Mouse (Mus musculus) midbrain, embryonic 15.5 days (tissue): Measurements from ENCODE around the gene Col4a2. TPM values are rescaled to one million over a fixed set of nuclear protein-coding genes. Genes with fewer than 3 reads are reported as not detected.
"Not testable (repeated sequence)": the region's sequence is repeated elsewhere in the genome, so short reads cannot be mapped to it uniquely, and the experiment has no call there.

Source experiments
- ATAC-seq: fragments of 200-750 bp; cut with Nextera tagmentation; replicated peaks from 2 replicates; pipeline ENCODE4 v1.8.0; 2017; ENCODE audit warnings: moderate TSS enrichment
- H3K27ac ChIP-seq: fragments of 300-500 bp; sonication (generic); 2 replicates; pipeline ENCODE4 v1.5.1; 2015; ENCODE audit warnings: mild to moderate bottlenecking, inconsistent platforms
- H3K27me3 ChIP-seq: fragments of 300-500 bp; sonication (generic); replicated peaks from 2 replicates; pipeline ENCODE4 v1.6.1; 2015; ENCODE audit warnings: inconsistent platforms
- H3K36me3 ChIP-seq: fragments of 300-500 bp; sonication (generic); replicated peaks from 2 replicates; pipeline ENCODE4 v1.6.1; 2015; ENCODE audit warnings: inconsistent platforms
- H3K4me1 ChIP-seq: fragments of 300-500 bp; sonication (generic); 2 replicates; pipeline ENCODE4 v1.6.1; 2015; ENCODE audit warnings: inconsistent platforms
- H3K4me2 ChIP-seq: fragments of 300-500 bp; sonication (generic); 2 replicates; pipeline ENCODE4 v1.6.1; 2015; ENCODE audit warnings: inconsistent platforms, mild to moderate bottlenecking, moderate library complexity
- H3K4me3 ChIP-seq: fragments of 300-500 bp; sonication (generic); 2 replicates; pipeline ENCODE4 v1.5.1; 2015; ENCODE audit warnings: mild to moderate bottlenecking, inconsistent platforms
- H3K9ac ChIP-seq: fragments of 300-500 bp; sonication (generic); 2 replicates; pipeline ENCODE4 v1.6.1; 2015; ENCODE audit warnings: mild to moderate bottlenecking, inconsistent platforms
- H3K9me3 ChIP-seq: fragments of 300-500 bp; sonication (generic); 2 replicates; pipeline ENCODE4 v1.6.1; 2016; ENCODE audit warnings: inconsistent platforms
- WGBS: fragments of 180-500 bp; shearing (Covaris S2); methylation state at CpG from one replicate; pipeline ENCODE4 v1.1.7; 2015; ENCODE audit warnings: mixed read lengths; 5-methylcytosine and 5-hydroxymethylcytosine counted together
- polyA plus RNA-seq: library from polyadenylated mRNA; unstranded; fragments of >200 nt; fragmentation: Nextera tagmentation; extraction: Ambion mirVana; gene quantifications from 2 replicates; pipeline ENCODE4 v1.2.1, GENCODE M21; 2015

The Col4a2 gene
- polyA plus RNA-seq, 1 experiment from 2014 or later = 43.7 TPM

DNA sequence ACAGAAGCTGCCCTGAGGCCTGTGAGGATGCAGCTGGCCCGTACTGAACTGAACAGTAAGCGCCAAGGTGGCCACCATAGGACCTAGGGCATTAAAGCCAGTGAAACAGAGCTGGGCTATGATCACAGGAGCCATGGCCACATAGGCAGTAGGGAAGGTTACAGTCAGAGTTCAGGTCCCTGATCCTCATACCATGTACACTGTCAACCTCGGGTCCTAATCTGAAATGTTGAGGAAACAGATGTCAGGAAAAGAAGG is 152.0 kb downstream of the Col4a2 start:
- Histone ChIP-seq H3K27me3 (no peaks in the 10 kb centered on the region), H3K4me3 (no peak overlapping the region), H3K4me2 (no peak overlapping the region), H3K27ac (no peak overlapping the region), H3K9me3 (no peaks in the 10 kb centered on the region), H3K36me3 (no peaks in the 10 kb centered on the region), H3K9ac (no peak overlapping the region), H3K4me1 (no peaks in the 10 kb centered on the region)
- no peak for ATAC-seq
- WGBS = 85% methylated on average over 3 of the region's 3 CpGs

DNA sequence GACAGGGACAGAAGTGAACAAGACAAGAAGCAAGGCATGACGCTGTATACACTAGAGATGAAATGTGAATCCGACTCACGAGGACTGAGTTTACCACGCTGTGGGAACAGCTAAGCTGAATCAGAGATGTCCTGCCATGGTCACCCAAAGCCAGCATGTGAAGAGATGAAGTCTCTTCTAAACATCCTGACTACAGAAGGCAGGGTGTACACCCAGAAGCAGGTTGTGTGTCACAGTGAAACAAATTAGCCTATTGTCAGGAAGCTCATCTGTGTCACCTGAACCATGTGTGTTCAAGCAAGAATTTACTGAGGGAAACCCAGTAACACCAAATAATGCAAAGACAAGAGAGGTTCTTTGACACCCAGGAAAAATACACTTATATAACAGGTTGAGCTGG is 153.0 kb downstream of the Col4a2 start:
- no peak for ATAC-seq
- H3K27me3 ChIP-seq = no peaks in the 10 kb centered on the region
- no peaks in the 10 kb centered on the region for H3K9me3 ChIP-seq
- H3K9ac ChIP-seq = no peak overlapping the region
- no peaks in the 10 kb centered on the region for H3K36me3 ChIP-seq
- WGBS = 93% methylated on average over 4 of the region's 4 CpGs
- no peaks in the 10 kb centered on the region for H3K4me1 ChIP-seq
- no peak overlapping the region for H3K4me2 ChIP-seq
- no peak overlapping the region for H3K4me3 ChIP-seq
- H3K27ac ChIP-seq = no peak overlapping the region

DNA sequence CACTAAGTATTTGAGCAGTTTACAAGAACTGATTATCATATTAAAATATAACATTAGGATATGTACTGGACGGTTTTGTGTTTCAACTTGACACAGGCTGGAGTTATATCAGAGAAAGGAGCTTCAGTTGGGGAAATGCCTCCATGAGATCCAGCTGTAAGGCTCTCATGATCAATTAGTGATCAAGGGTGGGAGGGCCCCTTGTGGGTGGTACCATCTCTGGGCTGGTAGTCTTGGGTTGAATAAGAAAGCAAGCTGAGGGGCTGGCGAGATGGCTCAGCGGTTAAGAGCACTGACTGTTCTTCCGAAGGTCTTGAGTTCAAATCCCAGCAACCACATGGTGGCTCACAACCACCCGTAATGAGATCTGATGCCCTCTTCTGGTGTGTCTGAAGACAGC is 153.9 kb downstream of the Col4a2 start:
- WGBS = 77% methylated on average over 5 of the region's 5 CpGs
- H3K9ac ChIP-seq, ATAC-seq: not testable (repeated sequence)

DNA sequence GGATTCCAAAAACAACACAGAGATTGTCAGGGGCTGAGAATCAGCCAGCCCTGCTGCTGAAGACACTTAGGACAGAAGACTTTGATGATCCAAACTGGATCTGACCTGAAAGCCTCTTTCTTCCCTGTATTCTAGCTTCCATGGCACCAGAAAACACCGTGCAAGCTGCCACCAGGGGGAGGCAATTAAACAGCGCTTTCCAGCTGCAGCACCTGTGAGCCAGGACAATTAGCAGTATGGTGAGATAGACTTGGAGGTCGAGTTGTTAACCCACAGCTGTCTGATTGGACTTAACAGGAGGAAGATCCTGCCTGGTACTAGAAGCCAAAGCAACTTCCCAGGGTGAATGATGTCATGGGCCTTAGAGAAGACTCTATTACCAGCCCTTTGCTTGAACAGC is 156.5 kb downstream of the Col4a2 start:
- H3K4me2 ChIP-seq = no peak overlapping the region
- H3K27ac ChIP-seq = no peak overlapping the region
- no peaks in the 10 kb centered on the region for H3K4me1 ChIP-seq
- H3K27me3 ChIP-seq = peaks cover under 1% of the 10 kb centered on the region; the same call in 1 of the 2 replicates
- no peaks in the 10 kb centered on the region for H3K9me3 ChIP-seq
- H3K9ac ChIP-seq = no peak overlapping the region
- 11% methylated on average over 3 of the region's 3 CpGs for WGBS
- no peaks in the 10 kb centered on the region for H3K36me3 ChIP-seq
- no peak for ATAC-seq
- H3K4me3 ChIP-seq = no peak overlapping the region

More for the DNA sequence above, 153.9 kb downstream of the Col4a2 start:
- not testable (repeated sequence) for H3K27ac ChIP-seq, H3K36me3 ChIP-seq, H3K4me2 ChIP-seq, H3K27me3 ChIP-seq, H3K9me3 ChIP-seq, H3K4me3 ChIP-seq, H3K4me1 ChIP-seq

DNA sequence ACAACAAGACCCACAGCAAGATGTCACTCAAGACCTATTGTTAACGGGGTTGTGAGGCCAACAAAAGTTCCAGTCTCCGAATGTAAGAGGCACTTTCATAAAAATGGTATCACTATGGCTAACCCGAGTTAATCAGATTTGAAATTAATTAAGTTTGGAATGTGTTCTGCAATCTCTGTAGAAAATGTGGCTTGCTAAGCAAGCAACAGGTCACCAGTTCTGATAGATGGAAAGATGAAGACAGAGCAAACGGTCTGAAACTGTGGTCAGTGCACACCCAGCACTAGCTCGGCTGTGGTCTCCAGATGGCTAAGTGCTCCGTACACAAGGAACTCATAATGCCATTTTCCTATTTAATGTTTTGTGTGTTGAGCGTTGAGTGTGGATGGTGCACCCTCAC is 158.1 kb downstream of the Col4a2 start:
- Histone ChIP-seq H3K9me3 (no peaks in the 10 kb centered on the region), H3K4me3 (no peak overlapping the region), H3K9ac (no peak overlapping the region), H3K4me2 (no peak overlapping the region), H3K36me3 (no peaks in the 10 kb centered on the region), H3K4me1 (no peaks in the 10 kb centered on the region), H3K27ac (no peak overlapping the region), H3K27me3 (peaks cover 16% of the 10 kb centered on the region)
- no peak for ATAC-seq
- WGBS = 76% methylated on average over 7 of the region's 7 CpGs

DNA sequence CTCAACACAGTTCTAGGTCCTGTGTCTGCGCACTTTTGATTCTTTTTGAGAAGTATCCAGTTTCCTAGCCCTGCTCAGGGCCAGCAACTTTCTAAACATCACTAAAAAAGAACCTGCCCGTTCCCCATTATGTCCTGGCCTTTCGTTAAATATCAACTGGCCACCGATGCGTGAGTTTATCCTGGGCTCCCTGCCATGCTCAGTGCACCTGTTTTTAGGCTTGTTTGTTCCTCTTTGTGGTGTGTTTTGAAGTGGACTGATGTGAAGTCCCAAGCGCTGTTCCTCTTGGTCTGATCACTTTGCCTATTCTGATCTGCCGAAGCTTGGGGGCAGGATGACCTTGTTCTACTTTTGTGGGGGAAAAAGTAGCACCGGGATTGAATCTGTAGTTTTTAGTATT is 158.7 kb downstream of the Col4a2 start:
- no peaks in the 10 kb centered on the region for H3K36me3 ChIP-seq

DNA sequence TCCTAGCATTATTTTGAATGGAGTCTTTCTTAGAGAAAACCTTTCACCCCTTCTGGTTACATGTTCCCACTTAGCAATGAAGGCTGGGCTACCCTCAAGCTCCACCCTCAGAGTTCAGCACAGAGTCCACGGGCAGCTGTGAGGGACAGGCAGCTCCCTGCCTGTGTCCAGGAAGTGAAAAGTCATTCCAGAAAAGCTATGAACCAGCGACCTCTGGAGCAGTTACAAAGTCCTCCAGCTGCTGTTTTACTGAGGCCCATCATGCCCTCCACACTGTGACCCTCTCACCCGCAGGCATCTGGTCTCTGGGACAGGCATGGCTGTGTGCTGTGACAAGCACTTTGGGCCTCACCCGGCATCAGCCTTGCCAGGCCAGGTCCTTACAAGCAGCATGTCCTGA is 160.5 kb downstream of the Col4a2 start:
- Histone ChIP-seq H3K4me3 (no peak overlapping the region), H3K9me3 (no peaks in the 10 kb centered on the region), H3K36me3 (no peaks in the 10 kb centered on the region), H3K9ac (no peak overlapping the region), H3K4me1 (peaks cover 14% of the 10 kb centered on the region), H3K4me2 (no peak overlapping the region), H3K27ac (no peak overlapping the region), H3K27me3 (peaks cover 38% of the 10 kb centered on the region)
- WGBS = 51% methylated on average over 4 of the region's 4 CpGs
- no peak for ATAC-seq

More for the DNA sequence above, 158.7 kb downstream of the Col4a2 start:
- H3K4me2 ChIP-seq = no peak overlapping the region
- H3K4me3 ChIP-seq = no peak overlapping the region
- H3K4me1 ChIP-seq = peaks cover 1% of the 10 kb centered on the region; the same call in 1 of the 2 replicates
- ATAC-seq = no peak
- H3K27ac ChIP-seq = no peak overlapping the region
- H3K27me3 ChIP-seq = peaks cover 22% of the 10 kb centered on the region
- 39% methylated on average over 8 of the region's 8 CpGs for WGBS
- H3K9ac ChIP-seq = no peak overlapping the region
- no peaks in the 10 kb centered on the region for H3K9me3 ChIP-seq

DNA sequence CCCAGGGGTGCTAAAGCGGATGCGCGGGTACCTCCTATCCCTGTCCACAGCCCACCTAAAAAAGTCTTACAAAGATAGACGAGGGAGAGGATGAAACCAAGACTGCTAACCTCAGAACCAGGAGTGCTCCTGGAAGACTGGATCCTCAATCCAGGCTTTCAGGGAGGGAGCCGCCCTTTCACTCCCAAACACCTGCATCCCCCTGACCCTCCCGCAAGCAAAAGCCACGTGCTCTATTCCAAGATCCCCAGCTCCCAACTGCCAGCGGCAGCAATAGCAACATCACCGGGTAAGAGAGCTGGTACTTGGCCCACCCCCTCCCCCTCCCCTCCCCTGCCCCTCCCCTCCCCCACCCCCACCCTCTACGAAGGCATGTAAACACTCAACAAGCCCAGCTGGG is 162.8 kb downstream of the Col4a2 start:
- ATAC-seq = no peak
- WGBS = 10% methylated on average over 9 of the region's 10 CpGs
- Histone ChIP-seq H3K27me3 (peaks cover 61% of the 10 kb centered on the region), H3K9me3 (no peaks in the 10 kb centered on the region), H3K4me1 (peaks cover 19% of the 10 kb centered on the region), H3K36me3 (no peaks in the 10 kb centered on the region), H3K4me2 (no peak overlapping the region), H3K27ac (no peak overlapping the region), H3K4me3 (no peak overlapping the region), H3K9ac (no peak overlapping the region)

DNA sequence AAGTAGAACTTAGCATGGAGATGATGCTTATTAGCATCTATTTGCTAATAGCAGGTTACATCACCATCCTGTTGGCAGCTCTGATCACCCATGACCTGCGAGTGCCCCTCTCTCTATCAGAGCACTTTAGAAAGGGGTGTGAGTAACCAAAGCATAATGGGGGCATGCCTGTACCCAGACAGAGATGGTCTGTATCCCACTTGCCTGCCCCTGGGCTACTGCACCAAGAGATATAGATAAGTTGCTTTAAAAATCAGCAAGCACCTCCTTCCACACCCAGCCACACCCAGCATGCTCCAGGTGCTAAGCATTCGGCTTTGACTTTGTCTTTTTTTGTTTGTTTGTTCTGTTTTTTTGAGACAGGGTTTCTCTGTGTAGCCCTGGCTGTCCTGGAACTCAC is 163.3 kb downstream of the Col4a2 start:
- no peak for ATAC-seq
- WGBS = 27% methylated on average over 2 of the region's 2 CpGs
- no peak overlapping the region for H3K27ac ChIP-seq
- H3K27me3 ChIP-seq = peaks cover 64% of the 10 kb centered on the region
- no peak overlapping the region for H3K4me2 ChIP-seq
- H3K4me1 ChIP-seq = peaks cover 19% of the 10 kb centered on the region
- no peaks in the 10 kb centered on the region for H3K36me3 ChIP-seq
- no peak overlapping the region for H3K4me3 ChIP-seq
- H3K9ac ChIP-seq = no peak overlapping the region
- no peaks in the 10 kb centered on the region for H3K9me3 ChIP-seq

DNA sequence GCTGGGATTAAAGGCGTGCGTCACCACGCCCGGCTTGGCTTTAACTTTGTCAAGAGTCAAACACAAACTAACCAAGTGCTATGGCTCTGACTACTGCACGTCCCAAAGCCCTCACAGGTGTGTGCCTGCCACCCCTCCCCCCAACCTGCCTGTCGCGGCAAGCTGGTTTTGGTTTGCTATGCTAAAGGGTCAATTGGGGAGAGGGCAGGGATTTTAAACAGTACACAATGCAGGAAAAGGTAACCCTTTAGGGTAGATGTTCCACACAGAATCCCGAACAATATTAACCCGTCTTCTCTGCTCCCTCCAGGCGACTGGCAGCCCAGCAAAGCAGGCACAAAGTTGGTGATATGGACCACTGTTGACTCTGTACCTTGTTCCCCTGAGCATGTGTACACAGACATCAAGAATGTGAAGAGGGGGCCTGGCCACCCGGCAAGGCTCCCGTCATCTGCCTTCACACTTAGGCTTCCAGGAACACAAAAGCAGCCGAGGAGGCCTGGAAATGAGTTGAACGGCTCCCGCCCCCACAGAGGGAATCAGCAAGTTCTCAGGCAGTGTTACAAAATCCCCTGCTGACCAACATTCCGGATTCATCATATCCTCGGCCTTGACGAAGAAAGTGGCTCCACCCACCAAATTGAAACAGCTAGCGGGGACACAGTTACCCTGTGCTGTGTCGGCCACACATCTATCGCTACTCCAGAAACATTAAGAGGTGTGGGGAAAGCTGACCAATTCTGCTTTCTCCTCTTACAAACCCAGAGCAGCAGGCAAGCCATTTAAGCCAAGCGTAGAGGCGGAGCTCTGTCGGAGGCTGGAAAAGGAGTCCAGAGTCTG is 164.0 kb downstream of the Col4a2 start:
- peak overlapping the region; percentile 5 for H3K4me2 ChIP-seq
- H3K4me3 ChIP-seq = 0 out of 2 replicates have a peak overlapping the region, but pooled peaks have one; percentile 1
- H3K36me3 ChIP-seq = no peaks in the 10 kb centered on the region
- WGBS = 9% methylated on average over 24 of the region's 24 CpGs
- no peak overlapping the region for H3K9ac ChIP-seq
- H3K27ac ChIP-seq = no peak overlapping the region
- H3K4me1 ChIP-seq = peaks cover 19% of the 10 kb centered on the region
- H3K9me3 ChIP-seq = no peaks in the 10 kb centered on the region
- ATAC-seq = no peak
- peaks cover 64% of the 10 kb centered on the region for H3K27me3 ChIP-seq

DNA sequence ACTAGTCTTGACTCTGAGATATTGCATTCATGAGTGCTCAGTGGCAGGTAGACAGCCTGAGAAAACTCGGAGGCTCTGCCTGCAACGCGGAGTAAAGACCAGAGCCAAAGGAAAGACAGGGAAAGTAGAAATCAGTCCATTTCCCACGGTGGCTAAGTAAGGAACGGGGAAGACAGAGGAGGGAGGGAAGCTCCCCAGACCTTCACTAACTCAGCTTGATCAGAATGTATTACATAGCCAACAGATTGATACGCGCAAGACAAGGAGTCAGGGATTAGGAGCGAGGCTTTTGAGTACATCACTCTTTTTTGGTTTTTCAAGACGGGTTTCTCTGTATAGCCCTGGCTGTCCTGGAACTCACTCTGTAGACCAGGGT is 164.6 kb downstream of the Col4a2 start:
- peaks cover 64% of the 10 kb centered on the region for H3K27me3 ChIP-seq
- H3K4me1 ChIP-seq = peaks cover 19% of the 10 kb centered on the region
- H3K4me2 ChIP-seq = peak overlapping the region; percentile 5
- H3K4me3 ChIP-seq = peak overlapping the region; percentile 47
- H3K9me3 ChIP-seq = no peaks in the 10 kb centered on the region
- H3K36me3 ChIP-seq = no peaks in the 10 kb centered on the region
- H3K27ac ChIP-seq = no peak overlapping the region
- ATAC-seq = no peak
- WGBS = 3% methylated on average over 9 of the region's 9 CpGs
- no peak overlapping the region for H3K9ac ChIP-seq

DNA sequence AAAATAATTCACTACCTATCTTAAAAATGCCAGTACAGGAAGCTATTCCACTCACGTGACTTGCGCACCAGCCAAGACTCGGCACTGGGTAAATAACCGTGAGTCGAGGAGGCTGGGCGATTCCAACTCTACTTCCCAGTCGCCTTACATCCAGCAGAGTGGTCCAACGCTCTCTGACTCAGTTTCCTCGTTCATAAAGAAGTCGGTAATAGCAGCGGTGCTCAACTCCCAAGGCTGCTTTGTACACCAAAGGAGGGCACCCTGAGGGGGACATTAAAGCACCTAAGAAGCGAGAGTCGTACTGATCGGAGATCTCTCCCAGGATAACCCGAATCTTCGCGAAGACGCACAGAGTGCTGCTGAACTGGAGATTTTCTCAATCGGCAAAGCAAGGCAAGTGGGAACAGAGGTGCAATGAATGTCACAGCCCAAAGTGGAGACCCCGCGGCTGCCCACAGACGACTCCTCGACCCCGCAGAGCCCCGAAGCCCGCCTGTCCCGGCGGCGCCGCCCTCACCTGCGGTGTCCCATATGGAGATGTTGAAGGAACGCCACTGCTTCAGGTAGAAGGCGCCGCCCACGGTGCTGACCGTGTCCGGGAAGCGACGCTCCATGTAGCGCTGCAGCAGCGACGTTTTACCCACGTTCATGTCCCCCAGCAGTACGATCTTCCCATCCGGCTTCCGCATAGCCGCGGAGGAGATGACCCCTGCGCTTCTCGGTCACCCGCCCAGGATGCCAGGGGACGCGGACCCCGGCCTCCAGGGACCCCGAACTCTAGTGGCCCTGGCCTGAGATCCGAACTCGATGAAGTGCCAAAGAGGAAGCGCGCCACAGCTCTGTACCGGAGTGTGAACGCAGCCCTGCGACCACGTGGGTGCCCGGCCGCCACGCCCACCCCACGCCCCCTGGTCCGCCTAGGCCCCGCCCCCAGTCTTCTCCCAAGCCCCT is 165.5 kb downstream of the Col4a2 start, which contains the start of gene Rab20:
TSS of gene Rab20 (minus strand) at position 900 of the 951 bp plus-strand sequence.
- peak within 1 kb of the TSS; percentile 32 for H3K9ac ChIP-seq
- no peaks in the 10 kb centered on the region for H3K36me3 ChIP-seq
- peak within 1 kb of the TSS; percentile 47 for H3K4me3 ChIP-seq
- ATAC-seq = peak; percentile 73
- no peaks in the 10 kb centered on the region for H3K9me3 ChIP-seq
- peaks cover 64% of the 10 kb centered on the region for H3K27me3 ChIP-seq
- H3K27ac ChIP-seq = no peak within 1 kb of the TSS
- peaks cover 19% of the 10 kb centered on the region for H3K4me1 ChIP-seq
- under 1% methylated on average over 68 of the region's 69 CpGs for WGBS
- H3K4me2 ChIP-seq = peak within 1 kb of the TSS; percentile 98
